Mouse (Mus musculus) midbrain, embryonic 15.5 days (tissue): Measurements from ENCODE around the gene Zfp385b. TPM values are rescaled to one million over a fixed set of nuclear protein-coding genes. Genes with fewer than 3 reads are reported as not detected.

Experiments used
- ATAC-seq: fragments of 200-750 bp; cut with Nextera tagmentation; replicated peaks from 2 replicates; pipeline ENCODE4 v1.8.0; 2017; ENCODE audit warnings: moderate TSS enrichment
- H3K27ac ChIP-seq: fragments of 300-500 bp; sonication (generic); 2 replicates; pipeline ENCODE4 v1.5.1; 2015; ENCODE audit warnings: mild to moderate bottlenecking, inconsistent platforms
- H3K27me3 ChIP-seq: fragments of 300-500 bp; sonication (generic); replicated peaks from 2 replicates; pipeline ENCODE4 v1.6.1; 2015; ENCODE audit warnings: inconsistent platforms
- H3K36me3 ChIP-seq: fragments of 300-500 bp; sonication (generic); replicated peaks from 2 replicates; pipeline ENCODE4 v1.6.1; 2015; ENCODE audit warnings: inconsistent platforms
- H3K4me1 ChIP-seq: fragments of 300-500 bp; sonication (generic); 2 replicates; pipeline ENCODE4 v1.6.1; 2015; ENCODE audit warnings: inconsistent platforms
- H3K4me2 ChIP-seq: fragments of 300-500 bp; sonication (generic); 2 replicates; pipeline ENCODE4 v1.6.1; 2015; ENCODE audit warnings: inconsistent platforms, mild to moderate bottlenecking, moderate library complexity
- H3K4me3 ChIP-seq: fragments of 300-500 bp; sonication (generic); 2 replicates; pipeline ENCODE4 v1.5.1; 2015; ENCODE audit warnings: mild to moderate bottlenecking, inconsistent platforms
- H3K9ac ChIP-seq: fragments of 300-500 bp; sonication (generic); 2 replicates; pipeline ENCODE4 v1.6.1; 2015; ENCODE audit warnings: mild to moderate bottlenecking, inconsistent platforms
- H3K9me3 ChIP-seq: fragments of 300-500 bp; sonication (generic); 2 replicates; pipeline ENCODE4 v1.6.1; 2016; ENCODE audit warnings: inconsistent platforms
- WGBS: fragments of 180-500 bp; shearing (Covaris S2); methylation state at CpG from one replicate; pipeline ENCODE4 v1.1.7; 2015; ENCODE audit warnings: mixed read lengths; 5-methylcytosine and 5-hydroxymethylcytosine counted together
- polyA plus RNA-seq: library from polyadenylated mRNA; unstranded; fragments of >200 nt; fragmentation: Nextera tagmentation; extraction: Ambion mirVana; gene quantifications from 2 replicates; pipeline ENCODE4 v1.2.1, GENCODE M21; 2015

Zfp385b gene
- polyA plus RNA-seq, 1 experiment from 2014 or later = 13.2 TPM

DNA sequence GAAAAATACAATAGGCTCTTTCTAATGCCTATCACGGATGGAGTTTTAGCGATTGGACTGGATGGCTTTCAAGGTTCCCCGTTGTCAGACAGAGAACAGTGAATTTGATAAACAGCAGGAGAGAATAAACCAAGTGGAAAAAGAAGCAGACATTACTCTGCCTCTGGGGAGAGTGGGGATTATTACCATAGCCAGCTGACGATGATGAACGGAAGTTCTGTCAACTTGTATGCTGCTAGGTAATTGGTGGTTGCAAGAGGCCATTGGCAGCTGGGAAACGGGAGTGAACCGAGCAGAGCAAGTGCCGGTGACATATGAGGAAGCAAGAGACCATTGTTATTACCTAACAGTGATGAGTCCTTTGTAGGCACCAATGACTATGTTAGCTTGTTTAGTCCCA, 444.3 kb downstream of the Zfp385b start:
- H3K9me3 ChIP-seq = no peaks in the 10 kb centered on the region
- H3K27me3 ChIP-seq = no peaks in the 10 kb centered on the region
- peaks cover 4% of the 10 kb centered on the region; the same call in 1 of the 2 replicates for H3K4me1 ChIP-seq
- H3K36me3 ChIP-seq = no peaks in the 10 kb centered on the region
- no peak overlapping the region for H3K4me3 ChIP-seq
- H3K9ac ChIP-seq = no peak overlapping the region
- H3K4me2 ChIP-seq = no peak overlapping the region
- 48% methylated on average over 8 of the region's 8 CpGs for WGBS
- 0 out of 2 replicates have a peak, but pooled peaks have one; percentile 24 for ATAC-seq
- H3K27ac ChIP-seq = no peak overlapping the region

DNA sequence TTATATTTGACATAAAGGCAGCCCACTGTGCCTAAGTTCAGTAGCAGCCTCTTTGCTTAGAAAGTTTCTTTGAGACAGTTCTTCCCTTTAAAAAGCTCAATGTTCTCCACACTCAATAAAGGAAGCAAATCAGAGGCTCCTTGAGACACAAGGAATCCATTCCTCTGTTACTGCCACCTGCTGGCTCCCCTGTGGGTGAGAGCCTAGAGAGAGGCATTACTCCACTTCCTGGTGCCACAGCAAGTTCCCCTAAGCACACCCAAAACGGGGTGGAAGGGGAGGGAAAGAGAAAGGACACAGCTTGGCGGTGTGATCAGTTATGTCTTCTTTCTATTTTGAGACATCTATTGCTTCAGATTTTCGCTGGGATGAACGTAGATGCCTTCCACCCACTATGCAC, 450.3 kb downstream of the Zfp385b start:
- no peak for ATAC-seq
- no peak overlapping the region for H3K27ac ChIP-seq
- 74% methylated on average over 4 of the region's 4 CpGs for WGBS

More for the DNA sequence above, 450.3 kb downstream of the Zfp385b start:
- Histone ChIP-seq H3K9ac (no peak overlapping the region), H3K27me3 (no peaks in the 10 kb centered on the region), H3K36me3 (no peaks in the 10 kb centered on the region), H3K4me2 (no peak overlapping the region), H3K4me3 (no peak overlapping the region), H3K9me3 (no peaks in the 10 kb centered on the region), H3K4me1 (no peaks in the 10 kb centered on the region)

Other genes starting within 250 kb of the Zfp385b start
- 21.5 and 22.9 TPM in 2 replicates for gene Cwc22, start 126.7 kb upstream of the Zfp385b start, polyA plus RNA-seq